Mouse (Mus musculus): Measurements from ENCODE around the gene Gpr68.

The Gpr68 gene

GRCm38 (mm10) chr12:100910731-100911130 lies 2.7 kb upstream of the Gpr68 start:
- no peak for DNase-seq

- DNase-seq, result no peak
Measured at GRCm38 (mm10) chr12:100909765-100910164, 1.8 kb upstream of the Gpr68 start.

DNA sequence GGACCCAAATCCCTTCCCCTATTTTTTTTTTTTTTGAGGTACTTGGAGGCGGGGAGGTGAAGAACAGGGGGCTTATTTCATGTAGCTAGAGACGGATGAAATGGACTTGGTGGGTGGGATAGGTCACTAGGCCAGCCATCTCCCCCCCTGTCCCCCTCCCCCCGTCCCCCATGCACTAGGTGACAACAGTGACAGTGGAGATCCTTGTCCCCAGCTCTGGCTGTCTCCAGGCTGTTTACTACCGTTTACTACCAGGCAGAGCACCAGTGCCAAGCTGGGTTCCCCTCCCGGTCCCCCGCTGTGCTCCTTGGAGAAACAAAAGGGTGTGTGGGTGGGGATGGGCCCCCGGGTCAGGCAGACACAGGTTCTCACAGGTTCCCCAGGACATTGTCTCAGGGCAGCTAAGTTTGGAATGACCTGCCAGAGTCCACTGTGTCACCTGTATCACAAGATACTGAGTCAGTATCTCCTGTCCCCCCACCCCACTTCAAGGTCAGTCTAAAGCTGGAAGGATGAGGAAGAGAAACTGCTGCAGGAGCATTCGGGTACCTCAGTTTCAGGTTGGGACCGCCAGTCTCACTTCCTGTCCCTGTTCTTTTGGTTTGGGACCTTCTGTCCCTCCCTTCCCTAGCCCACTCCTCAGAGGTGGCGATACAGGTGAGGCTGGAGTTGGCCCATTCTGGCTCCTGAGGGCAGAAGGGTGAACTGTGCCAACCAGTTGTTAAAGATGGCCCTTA lies 468 bp upstream of the Gpr68 start:
- DNase-seq, result no peak

GRCm38 (mm10) chr12:100906861-100907260 lies 1.1 kb downstream of the Gpr68 start:
- DNase-seq, result no peak

DNA sequence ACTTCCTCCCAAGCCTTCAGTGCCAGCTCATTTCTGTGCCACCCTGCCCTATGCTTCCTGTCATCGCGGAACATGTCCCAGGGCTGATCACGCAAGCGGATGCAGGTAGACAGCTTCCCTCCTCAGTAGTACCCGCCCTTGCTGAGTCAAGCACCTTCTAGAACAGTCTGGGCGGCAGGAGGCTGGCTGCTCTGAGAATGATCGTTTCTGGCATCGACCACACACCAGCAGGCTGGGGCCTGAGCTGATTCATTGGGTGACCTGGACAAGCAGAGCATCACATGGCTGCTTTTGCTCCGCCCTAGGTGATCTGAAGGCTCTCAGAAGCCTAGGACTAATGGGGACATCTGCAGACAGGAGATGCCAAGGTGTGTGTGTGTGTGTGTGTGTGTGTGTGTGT lies 4.2 kb downstream of the Gpr68 start:
- DNase-seq, result no peak

DNA sequence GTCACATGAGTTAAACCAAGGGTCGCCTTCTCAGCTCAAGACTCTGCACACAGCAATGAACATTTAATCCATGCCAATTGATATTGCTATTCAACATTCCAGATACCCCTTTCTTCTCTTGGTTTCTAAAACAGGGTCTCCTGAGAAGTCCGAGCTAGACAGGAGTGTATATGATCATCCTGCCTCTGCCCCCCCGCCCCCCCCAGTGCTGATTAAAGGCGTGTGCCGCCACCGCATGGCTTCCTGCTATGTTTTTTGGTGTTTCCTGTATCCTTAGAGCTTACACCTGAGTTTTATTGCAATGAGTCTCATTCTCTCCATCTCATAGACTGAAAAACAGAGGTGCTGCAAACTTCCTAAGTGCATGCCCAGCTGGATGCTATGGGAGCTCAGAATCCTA lies 6.6 kb downstream of the Gpr68 start:
- DNase-seq, result no peak

DNA sequence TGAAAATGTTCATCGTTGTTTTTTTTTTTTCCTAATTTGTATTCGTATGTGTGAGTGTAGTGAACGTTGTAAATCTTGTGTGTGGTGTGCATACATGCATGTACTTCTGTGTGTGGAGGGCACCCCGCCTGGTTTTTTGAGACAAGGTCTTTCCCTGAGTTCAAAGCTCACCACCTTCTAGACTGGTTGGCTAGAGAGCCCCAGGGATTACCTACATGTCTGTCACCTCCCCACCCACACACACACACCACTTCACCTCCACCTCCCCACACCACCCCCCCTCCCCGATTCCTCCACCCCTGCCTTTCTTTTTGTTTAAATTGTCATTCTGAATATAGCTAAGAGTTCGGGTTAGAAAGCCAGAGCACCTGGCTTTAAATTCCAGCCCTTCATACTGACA lies 7.1 kb downstream of the Gpr68 start:
- no peak for DNase-seq

GRCm38 (mm10) chr12:100899111-100899640 lies 8.8 kb downstream of the Gpr68 start:
- no peak for DNase-seq

DNA sequence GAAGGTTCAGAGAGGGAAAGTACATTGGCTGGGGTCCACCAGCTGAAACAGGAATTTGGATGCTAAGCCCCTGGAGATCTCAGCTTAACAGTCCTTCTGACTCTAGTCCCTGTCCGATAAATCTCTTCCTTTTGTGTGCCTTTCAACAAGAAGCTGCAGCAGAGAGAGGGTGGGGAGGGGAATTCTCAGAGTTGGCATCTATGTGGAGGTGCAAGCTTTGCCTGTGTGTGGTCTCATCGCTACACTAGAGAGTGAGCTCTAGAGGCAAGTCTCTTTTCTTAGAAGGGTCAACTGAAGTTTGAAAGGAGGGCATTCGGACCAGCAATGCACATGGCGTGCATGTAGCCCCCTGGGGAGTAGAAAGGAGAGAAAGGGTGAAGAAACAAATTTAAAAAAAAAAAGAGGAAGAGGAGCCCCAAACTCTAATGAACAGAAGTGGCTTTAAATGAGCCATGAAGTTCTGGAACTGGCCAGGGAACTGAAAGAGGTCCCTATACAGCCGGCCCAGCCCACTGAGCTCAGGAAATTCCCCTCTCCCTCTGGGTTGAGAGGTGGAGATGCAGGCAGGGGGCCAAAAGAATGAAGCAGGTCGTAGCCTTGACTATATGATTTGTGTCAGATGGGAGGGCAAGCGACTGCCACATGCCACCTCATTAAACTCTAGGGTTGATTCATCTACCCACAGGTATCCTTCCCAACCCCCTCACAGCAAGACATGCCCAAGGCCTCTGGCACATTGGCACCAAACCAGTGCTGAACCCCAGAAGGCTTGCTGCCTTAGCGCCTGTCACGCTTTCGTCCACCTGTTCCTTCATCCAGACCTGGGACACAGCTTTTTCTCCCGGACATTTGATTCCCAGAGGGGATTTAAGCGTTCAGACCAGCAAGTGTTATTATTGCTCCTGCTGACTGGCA lies 10.0 kb downstream of the Gpr68 start:
- no peak for DNase-seq

DNA sequence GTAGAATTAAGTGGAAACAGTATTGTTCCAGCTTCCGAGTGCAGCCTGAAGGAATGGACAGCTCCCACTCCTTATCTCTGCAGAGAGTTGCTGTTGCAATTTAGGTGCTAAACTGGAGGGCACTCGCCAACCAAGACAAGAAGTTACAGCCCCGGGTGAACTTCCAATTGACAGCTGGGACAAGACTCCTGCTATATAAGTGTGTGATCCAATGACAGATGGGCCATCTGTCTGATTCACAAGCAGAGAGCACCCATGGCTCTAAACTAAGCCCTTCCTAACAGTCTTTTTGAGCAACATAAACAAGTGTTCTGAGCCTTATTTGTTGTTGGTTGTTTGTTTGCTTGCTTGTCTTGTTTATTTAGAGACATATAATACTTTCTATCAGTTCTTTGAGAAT lies 11.3 kb downstream of the Gpr68 start:
- no peak for DNase-seq

DNA sequence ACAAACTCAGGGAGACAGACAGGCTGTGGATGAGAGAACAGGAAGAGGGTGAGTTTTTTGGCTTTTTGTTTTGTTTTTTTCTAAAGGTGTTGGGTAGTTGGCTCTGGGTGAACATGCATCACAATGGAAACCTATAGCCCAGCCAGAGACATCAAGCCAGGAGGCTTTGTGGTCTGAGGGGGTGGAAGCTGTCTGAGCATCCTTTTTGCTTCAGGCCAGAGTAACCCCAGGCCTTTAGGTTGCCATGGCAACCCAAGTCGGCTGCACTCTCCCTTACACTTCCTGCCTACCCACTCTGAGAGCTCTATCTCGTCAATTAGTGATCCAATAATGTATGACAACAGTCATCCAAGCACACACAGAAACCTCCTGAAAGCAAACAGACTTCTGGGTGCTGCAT lies 12.5 kb downstream of the Gpr68 start:
- no peak for DNase-seq

DNA sequence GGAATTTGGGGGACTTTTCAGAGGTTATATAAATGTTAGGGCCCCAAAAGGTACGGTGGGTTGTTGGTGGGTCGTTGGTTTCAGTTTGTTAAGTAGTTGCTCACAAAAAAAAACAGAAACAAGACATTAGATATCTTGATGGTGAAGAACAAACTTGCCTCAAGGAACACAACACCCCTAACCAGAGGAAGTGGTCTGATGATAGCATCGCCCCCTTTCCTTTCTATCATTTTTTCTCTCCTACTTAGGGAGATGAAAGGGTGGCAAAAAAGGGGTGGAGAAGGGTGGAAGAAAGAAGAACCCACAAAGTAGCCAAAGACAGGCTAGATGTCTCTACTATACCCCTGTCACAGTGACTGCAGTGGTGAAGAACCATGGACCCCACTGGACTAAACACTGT lies 17.4 kb downstream of the Gpr68 start:
- DNase-seq, result no peak

DNA sequence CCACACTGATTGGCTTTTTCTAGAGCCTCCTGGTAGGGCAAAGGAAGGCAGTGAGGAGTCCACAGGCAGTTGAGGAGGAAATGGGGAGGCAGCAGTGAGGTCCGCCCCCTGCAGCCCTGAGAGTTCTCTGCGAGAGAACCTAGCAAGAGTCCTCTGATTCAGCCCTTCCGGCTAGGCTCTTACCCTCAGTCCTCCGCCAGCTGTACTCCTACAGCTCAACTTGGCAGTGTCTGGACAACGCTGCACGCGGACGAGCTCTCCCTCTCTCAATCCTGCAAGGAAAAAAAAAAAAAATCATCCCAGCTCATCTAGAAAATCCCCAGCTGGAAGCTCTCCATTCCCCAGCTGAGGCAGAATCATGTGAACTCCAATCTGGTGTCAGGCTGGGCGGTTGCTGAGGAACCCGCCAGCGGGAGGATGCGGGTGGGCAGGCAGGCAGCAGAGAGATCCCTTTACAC lies 20.2 kb downstream of the Gpr68 start:
- DNase-seq, result no peak

- DNase-seq, result no peak
Measured at GRCm38 (mm10) chr12:100886877-100887276, 21.1 kb downstream of the Gpr68 start.

- DNase-seq, result no peak
Measured at GRCm38 (mm10) chr12:100885585-100885984, 22.4 kb downstream of the Gpr68 start.

- no peak for DNase-seq
Measured at GRCm38 (mm10) chr12:100883168-100883567, 24.8 kb downstream of the Gpr68 start.

- no peak for DNase-seq
Measured at GRCm38 (mm10) chr12:100878556-100878955, 29.4 kb downstream of the Gpr68 start.

DNA sequence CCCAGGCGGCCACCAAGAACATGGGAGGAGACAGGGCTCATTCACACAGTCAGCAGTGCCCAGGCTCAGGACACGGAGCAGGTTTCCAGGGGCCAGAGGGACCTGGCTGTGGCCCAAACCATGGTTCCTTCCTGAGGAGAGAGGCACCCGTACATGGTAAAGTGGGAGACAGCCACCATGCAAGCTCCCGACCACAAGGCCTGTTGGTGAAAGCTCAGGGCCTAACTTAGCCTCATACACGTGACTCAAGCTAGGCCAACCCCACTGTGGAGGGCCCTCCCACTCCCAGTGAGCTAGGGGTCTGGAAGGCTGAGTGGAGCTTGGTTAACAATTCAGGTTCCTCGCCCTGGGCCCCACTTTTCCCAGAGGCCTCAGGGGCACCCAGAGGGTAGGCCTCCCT lies 30.1 kb downstream of the Gpr68 start:
- no peak for DNase-seq

GRCm38 (mm10) chr12:100875960-100876359 lies 32.0 kb downstream of the Gpr68 start:
- no peak for DNase-seq

- no peak for DNase-seq
Measured at GRCm38 (mm10) chr12:100875553-100875952, 32.4 kb downstream of the Gpr68 start.

GRCm38 (mm10) chr12:100873612-100874011 lies 34.4 kb downstream of the Gpr68 start:
- DNase-seq, result no peak

GRCm38 (mm10) chr12:100871841-100872240 lies 36.2 kb downstream of the Gpr68 start:
- DNase-seq, result no peak

- DNase-seq, result no peak
Measured at GRCm38 (mm10) chr12:100871234-100871633, 36.8 kb downstream of the Gpr68 start.

Measured in kidney, adult 8-10 months (tissue).